Mouse (Mus musculus) liver, embryonic 16.5 days (tissue): ENCODE measurements around the gene Gm12185. TPM values are rescaled to one million over a fixed set of nuclear protein-coding genes. Genes with fewer than 3 reads are reported as not detected.
"Not testable (repeated sequence)": the region's sequence is repeated elsewhere in the genome, so short reads cannot be mapped to it uniquely, and the experiment has no call there.

Experiments used
- ATAC-seq: fragments of 200-750 bp; cut with Nextera tagmentation; 2 replicates; pipeline ENCODE4 v1.8.0; 2017; ENCODE audit warnings: low read depth, mild to moderate bottlenecking, moderate number of reproducible peaks, moderate library complexity
- H3K27ac ChIP-seq: fragments of 300-500 bp; sonication (generic); 2 replicates; pipeline ENCODE4 v1.5.1; 2014; ENCODE audit warnings: mild to moderate bottlenecking, low read length
- H3K27me3 ChIP-seq: fragments of 300-500 bp; sonication (generic); 2 replicates; pipeline ENCODE4 v1.6.1; 2014; ENCODE audit warnings: low read depth, low read length, mixed read lengths; ENCODE audit not compliant: control insufficient read depth, insufficient read depth
- H3K36me3 ChIP-seq: fragments of 300-500 bp; sonication (generic); 2 replicates; pipeline ENCODE4 v1.6.1; 2014; ENCODE audit warnings: mild to moderate bottlenecking; ENCODE audit not compliant: control insufficient read depth, insufficient read depth
- H3K4me1 ChIP-seq: fragments of 300-500 bp; sonication (generic); 2 replicates; pipeline ENCODE4 v1.6.1; 2014; ENCODE audit warnings: low read depth, low read length, mixed read lengths; ENCODE audit not compliant: control insufficient read depth
- H3K4me2 ChIP-seq: fragments of 300-500 bp; sonication (generic); 2 replicates; pipeline ENCODE4 v1.6.1; 2014; ENCODE audit warnings: low read depth, low read length, mixed read lengths
- H3K4me3 ChIP-seq: fragments of 300-500 bp; sonication (generic); 2 replicates; pipeline ENCODE4 v1.5.1; 2014; ENCODE audit warnings: low read depth, mild to moderate bottlenecking, low read length
- H3K9ac ChIP-seq: fragments of 300-500 bp; sonication (generic); 2 replicates; pipeline ENCODE4 v1.6.1; 2014; ENCODE audit warnings: low read depth, low read length
- H3K9me3 ChIP-seq: fragments of 300-500 bp; sonication (generic); replicated peaks from 2 replicates; pipeline ENCODE4 v1.6.1; 2016; ENCODE audit warnings: low read length; ENCODE audit not compliant: control insufficient read depth
- WGBS: fragments of 180-500 bp; shearing (Covaris S2); extraction: QIAGEN DNeasy Blood & Tissue Kit; methylation state at CpG from one replicate; pipeline ENCODE4 v1.1.7; 2014; ENCODE audit not compliant: insufficient replicate concordance; 5-methylcytosine and 5-hydroxymethylcytosine counted together
- polyA plus RNA-seq: library from polyadenylated mRNA; unstranded; fragments of >200 nt; fragmentation: Nextera tagmentation; extraction: Ambion mirVana; gene quantifications from 2 replicates; pipeline ENCODE4 v1.2.1, GENCODE M21; 2015

Gm12185 gene
- polyA plus RNA-seq, 1 experiment from 2014 or later, result not detected

DNA sequence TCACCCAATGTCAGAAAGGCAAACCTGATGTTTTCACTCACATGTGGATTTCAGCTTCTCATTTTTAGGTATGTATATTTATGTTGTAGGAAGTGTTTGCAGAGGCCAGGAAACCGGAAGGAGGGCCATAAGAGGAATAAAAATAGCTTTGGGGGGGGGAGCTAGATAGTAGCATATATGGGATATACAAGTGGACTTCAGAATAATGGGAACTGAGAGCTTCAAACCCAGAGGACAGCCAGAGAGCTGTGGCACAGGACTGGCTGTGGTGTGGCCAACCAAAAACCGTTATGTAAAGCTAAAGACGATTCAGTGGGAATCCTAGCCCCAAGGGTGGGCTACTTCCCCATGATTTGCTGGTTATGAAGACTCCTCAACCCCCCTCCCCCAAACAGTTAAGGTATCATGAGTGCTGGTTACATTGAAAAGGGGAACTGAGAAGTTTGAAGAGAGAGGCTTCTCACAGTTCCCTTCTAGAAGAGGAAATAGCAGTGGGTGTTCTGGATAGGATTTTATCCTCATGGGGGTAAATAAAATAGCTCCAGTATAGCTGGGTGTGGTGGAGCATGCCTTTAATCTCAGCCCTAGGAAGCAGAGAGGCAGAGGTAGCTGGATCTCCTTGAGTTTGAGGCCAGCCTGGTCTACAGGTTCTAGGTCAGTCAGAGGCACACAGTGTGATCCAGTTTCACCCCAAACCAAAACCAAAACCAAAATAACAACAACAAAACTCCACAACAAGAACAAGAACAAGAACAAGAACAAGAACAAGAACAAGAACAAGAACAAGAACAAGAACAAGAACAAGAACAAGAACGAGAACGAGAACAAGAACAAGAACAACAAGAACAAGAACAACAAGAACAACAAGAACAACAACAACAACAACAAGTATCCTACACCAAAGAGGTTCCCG is 91.1 kb downstream of the Gm12185 start:
- 34% methylated on average over 6 of the region's 6 CpGs for WGBS
- not testable (repeated sequence) for H3K4me2 ChIP-seq, H3K9me3 ChIP-seq, ATAC-seq, H3K4me1 ChIP-seq, H3K36me3 ChIP-seq, H3K27ac ChIP-seq, H3K4me3 ChIP-seq, H3K27me3 ChIP-seq, H3K9ac ChIP-seq

DNA sequence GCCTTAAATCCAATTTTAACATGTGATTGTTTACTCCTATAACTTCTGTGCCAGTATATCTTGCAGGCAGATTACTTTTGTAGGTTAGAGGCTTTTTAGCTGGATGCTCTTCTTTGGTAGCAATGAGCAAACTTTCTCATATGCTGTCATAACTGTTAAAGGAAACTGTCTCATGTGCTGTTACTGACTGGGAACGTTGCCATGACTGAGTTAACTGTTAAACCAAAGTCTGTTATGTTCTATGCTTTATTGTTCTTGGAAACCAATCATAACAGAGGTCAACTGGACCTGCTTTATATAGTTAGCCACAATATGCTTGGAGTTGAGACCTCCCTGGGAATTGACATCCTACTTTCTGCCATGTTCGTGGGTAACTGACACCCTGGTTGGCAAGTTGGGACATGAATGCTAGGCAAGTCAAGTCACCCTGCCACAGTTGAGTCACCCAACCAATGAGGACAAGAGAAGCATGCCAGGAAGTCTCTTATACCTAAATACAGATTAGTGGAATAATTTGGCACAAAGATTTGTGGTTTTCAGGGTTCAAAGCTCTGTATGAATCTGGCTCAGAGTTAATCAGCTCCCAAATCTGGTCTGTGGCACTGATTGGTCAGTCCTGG is 93.1 kb downstream of the Gm12185 start:
- H3K36me3 ChIP-seq, result no peaks in the 10 kb centered on the region
- H3K4me2 ChIP-seq, result no peak overlapping the region
- no peak overlapping the region for H3K27ac ChIP-seq
- H3K9me3 ChIP-seq, result no peaks in the 10 kb centered on the region
- ATAC-seq, result no peak
- H3K27me3 ChIP-seq, result no peaks in the 10 kb centered on the region
- no peak overlapping the region for H3K9ac ChIP-seq
- H3K4me3 ChIP-seq, result no peak overlapping the region
- 55% methylated on average over 2 of the region's 2 CpGs for WGBS
- H3K4me1 ChIP-seq, result no peaks in the 10 kb centered on the region

DNA sequence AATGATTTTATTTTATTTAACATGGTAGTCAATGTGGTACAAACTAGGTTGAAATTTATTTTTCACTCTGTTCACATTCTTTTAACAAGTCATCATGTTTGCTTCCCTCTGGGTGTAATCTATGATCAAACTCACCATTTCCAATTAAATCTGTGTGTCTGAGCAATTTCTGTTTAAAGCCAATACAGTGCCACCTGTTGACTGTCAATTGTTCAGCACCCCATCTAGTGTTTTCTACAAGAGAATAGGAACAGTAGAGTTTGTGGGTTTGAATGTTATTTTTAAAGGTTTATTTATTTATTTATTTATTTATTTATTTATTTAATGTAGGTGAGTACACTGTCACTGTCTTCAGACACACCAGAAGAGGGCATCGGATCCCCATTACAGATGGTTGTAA is 115.3 kb downstream of the Gm12185 start:
- no peak for ATAC-seq
- WGBS, result 83% methylated on average over 1 of the region's 1 CpGs
- Histone ChIP-seq H3K4me2 (no peak overlapping the region), H3K27ac (no peak overlapping the region), H3K36me3 (no peaks in the 10 kb centered on the region), H3K9me3 (no peaks in the 10 kb centered on the region), H3K27me3 (no peaks in the 10 kb centered on the region), H3K4me3 (no peak overlapping the region), H3K9ac (no peak overlapping the region), H3K4me1 (peaks cover 26% of the 10 kb centered on the region)

DNA sequence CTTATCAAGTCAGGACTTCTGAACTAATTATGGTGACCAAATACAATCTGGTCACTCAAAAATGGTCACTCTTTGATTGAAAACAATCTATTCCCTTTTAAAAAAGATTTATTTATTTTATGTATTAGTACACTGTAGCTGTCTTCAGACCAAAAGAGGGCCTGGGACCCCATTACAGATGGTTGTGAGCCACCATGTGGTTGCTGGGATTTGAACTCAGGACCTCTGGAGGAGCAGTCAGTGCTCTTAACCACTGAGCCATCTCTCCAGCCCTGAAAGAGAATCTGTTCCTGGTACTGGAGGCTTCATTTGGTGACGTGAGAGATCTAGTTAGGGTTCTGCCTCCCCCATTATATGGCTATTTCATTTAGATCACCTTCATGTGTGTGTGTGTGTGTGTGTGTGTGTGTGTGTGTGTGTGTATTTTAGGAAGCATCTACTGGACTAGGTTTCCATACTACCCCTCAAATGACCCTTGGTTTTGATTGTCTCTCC is 116.6 kb downstream of the Gm12185 start:
- not testable (repeated sequence) for H3K4me3 ChIP-seq, H3K9me3 ChIP-seq, H3K9ac ChIP-seq, H3K27ac ChIP-seq, H3K27me3 ChIP-seq, H3K4me2 ChIP-seq, ATAC-seq, H3K36me3 ChIP-seq
- peaks cover 28% of the 10 kb centered on the region for H3K4me1 ChIP-seq
- WGBS, result 57% methylated on average over 1 of the region's 1 CpGs

DNA sequence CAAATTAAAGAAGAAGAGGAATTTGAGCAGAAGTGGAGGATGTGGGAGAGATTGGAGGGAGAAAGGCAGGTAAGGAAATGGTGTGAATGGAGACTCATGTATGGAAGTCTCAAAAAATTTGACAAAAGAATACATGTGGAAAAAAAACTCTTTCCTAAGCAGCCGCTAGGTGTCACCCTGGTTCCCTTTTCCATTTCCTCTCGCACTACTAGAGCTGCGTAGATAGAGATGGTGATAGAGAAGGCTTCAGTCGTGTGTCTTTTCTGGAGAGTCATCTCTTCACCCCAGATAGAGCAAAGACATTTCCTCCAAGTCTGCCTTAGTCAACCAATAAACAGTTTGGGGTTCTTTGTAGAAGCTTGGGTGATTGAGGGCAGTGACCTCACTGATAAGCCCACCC is 117.6 kb downstream of the Gm12185 start:
- ATAC-seq, result no peak
- no peaks in the 10 kb centered on the region for H3K9me3 ChIP-seq
- H3K27ac ChIP-seq, result no peak overlapping the region; the same call in 1 of the 2 replicates
- no peak overlapping the region for H3K4me3 ChIP-seq
- H3K27me3 ChIP-seq, result no peaks in the 10 kb centered on the region
- H3K9ac ChIP-seq, result no peak overlapping the region
- no peaks in the 10 kb centered on the region for H3K36me3 ChIP-seq
- peaks cover 36% of the 10 kb centered on the region for H3K4me1 ChIP-seq
- WGBS, result 0% methylated on average over 4 of the region's 4 CpGs
- H3K4me2 ChIP-seq, result peak overlapping the region; percentile 77; the same call in 1 of the 2 replicates

DNA sequence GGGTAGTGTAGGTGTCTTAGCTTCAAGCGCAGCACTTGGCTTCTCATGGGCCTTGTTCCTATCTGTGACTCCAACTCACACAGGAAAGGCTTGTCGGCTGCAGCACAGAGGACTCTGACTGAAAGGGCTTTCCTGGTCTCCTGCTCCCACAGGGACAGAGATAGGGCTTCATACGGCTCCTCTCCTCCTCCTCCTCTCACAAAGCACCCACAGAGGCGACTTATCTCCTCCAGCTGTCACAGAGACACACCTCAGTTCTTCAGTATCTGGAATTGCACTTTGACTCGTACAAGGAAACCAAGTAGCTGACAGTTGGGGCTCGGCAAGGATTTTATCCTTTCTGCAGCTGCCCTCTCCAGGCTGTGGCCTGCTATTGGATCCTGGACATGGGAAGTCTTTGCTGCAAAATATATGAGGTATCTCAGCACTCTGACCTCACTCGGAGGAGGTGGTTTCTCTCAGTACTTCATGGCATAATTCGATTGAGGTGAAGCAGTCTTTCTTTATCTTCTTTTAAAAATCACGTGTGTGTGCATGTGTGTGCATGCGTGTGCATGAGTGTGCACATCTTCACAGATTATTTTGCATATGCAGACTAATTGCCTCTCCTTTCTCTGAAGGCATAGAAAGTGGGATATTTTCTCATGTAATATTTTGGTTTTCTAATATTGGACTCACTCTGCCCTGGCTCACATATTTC is 118.3 kb downstream of the Gm12185 start:
- Histone ChIP-seq H3K4me1 (peaks cover 44% of the 10 kb centered on the region), H3K27me3 (no peaks in the 10 kb centered on the region), H3K9me3 (no peaks in the 10 kb centered on the region), H3K4me3 (peak overlapping the region; percentile 11; the same call in 1 of the 2 replicates), H3K27ac (peak overlapping the region; percentile 92), H3K36me3 (no peaks in the 10 kb centered on the region), H3K9ac (peak overlapping the region; percentile 34), H3K4me2 (peak overlapping the region; percentile 77)
- 19% methylated on average over 10 of the region's 10 CpGs for WGBS
- peak; percentile 70 for ATAC-seq

DNA sequence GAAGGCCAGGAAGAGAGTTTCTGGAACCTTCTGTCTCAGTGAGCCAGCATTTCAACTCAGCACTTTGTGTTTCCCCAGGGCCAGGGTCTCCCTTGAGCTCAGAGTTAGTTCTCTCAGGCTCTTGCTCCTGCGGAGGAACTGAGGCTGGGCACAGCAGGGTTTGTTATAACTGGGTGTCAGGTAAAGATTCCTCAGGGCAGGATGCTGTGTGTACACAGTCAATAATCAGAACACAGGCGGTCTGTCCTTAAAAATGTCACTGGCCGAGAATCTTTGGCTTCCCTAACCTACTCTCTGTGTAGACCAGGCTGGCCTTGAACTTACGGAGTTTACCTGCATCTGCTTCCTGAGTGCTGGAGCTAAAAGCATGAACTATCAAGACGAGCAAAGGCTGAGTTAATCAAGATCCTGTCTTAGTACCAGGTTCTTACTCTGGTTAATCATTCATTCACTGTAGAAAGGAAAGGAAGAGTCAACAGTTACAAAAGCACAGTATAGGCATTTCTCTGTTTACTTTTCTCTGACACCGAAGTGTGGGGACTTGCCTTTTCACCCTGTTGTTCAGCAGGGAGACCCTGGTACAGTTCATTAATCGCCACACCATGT is 119.2 kb downstream of the Gm12185 start:
- peak overlapping the region; percentile 77 for H3K4me2 ChIP-seq
- ATAC-seq, result peak; percentile 25
- H3K27me3 ChIP-seq, result no peaks in the 10 kb centered on the region
- peak overlapping the region; percentile 73 for H3K4me3 ChIP-seq
- no peaks in the 10 kb centered on the region for H3K36me3 ChIP-seq
- H3K9me3 ChIP-seq, result no peaks in the 10 kb centered on the region
- peaks cover 49% of the 10 kb centered on the region for H3K4me1 ChIP-seq
- peak overlapping the region; percentile 92 for H3K27ac ChIP-seq
- 51% methylated on average over 7 of the region's 7 CpGs for WGBS
- H3K9ac ChIP-seq, result peak overlapping the region; percentile 79

DNA sequence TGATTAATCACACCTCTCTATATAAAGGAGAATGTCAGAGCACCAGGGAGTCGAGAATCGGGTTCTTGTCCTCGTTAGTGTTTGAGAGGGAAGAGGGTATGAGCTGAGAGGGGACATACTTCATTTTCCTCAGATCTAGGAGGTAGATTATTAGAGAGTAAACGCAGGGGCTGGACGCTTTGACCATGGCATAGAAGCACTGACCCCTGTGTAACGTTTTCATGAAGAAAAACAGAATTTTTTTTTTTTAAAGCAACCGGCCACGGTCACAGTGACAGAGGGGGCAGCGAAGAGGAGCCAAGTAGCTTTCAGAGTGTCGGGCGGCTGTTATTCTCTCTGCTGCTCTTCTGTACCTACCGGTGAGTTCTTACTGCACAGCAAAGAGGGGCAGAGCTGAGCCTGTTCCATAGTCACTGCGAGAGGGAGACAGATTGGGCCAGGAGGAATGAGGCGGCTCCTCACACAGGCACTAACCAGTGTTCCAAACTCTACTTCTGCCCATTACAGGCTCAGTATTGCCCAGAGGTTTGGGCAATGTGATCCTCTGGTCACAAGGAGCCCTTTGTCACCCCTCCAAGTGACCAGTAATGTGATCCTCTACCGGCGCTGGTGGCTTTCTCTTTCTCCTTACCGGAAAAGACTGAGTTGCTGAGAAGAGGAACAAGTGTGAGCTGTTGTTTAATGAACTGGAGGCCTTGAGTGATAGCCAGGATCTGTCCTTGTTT is 120.0 kb downstream of the Gm12185 start:
- no peaks in the 10 kb centered on the region for H3K27me3 ChIP-seq
- 2% methylated on average over 17 of the region's 17 CpGs for WGBS
- H3K9ac ChIP-seq, result peak overlapping the region; percentile 79
- H3K27ac ChIP-seq, result peak overlapping the region; percentile 92
- H3K4me3 ChIP-seq, result peak overlapping the region; percentile 73
- peaks cover 52% of the 10 kb centered on the region for H3K4me1 ChIP-seq
- H3K9me3 ChIP-seq, result no peaks in the 10 kb centered on the region
- H3K36me3 ChIP-seq, result no peaks in the 10 kb centered on the region; the same call in 1 of the 2 replicates
- H3K4me2 ChIP-seq, result peak overlapping the region; percentile 77
- ATAC-seq, result peak; percentile 16
